Mouse (Mus musculus) megakaryocyte, embryonic 14.5 days (primary cell): ENCODE results near the gene Fgf14.

ENCODE experiments used
- FLI1 ChIP-seq: IDR thresholded peaks from 2 replicates; pipeline ENCODE4 v1.6.1; 2012; ENCODE audit warnings: low read length, inconsistent platforms, mixed read lengths
- GATA1 ChIP-seq: IDR thresholded peaks from 3 replicates; pipeline ENCODE4 v1.6.1; 2012; ENCODE audit warnings: mixed read lengths, low read length, inconsistent platforms, borderline replicate concordance

GRCm38 (mm10) chr14:124044016-124044415 lies 632.9 kb downstream of the Fgf14 start:
- TF ChIP-seq FLI1 (no peak), GATA1 (no peak)
